Mouse (Mus musculus): ENCODE data around the gene Sgtb.

The Sgtb gene

GRCm38 (mm10) chr13:104109288-104109815 is at the start of gene Sgtb, which contains the start of gene Nln:
Gene Sgtb, plus strand, starts transcription at chr13:104109741.
Gene Nln, minus strand, starts transcription at chr13:104109614.
- peak; percentile 58 to 88 for DNase-seq (ENCODE audit: low spot score in 2 of 2)

- no peak for DNase-seq (ENCODE audit: low spot score in 2 of 2)
Observed at GRCm38 (mm10) chr13:104060231-104060630, 49.3 kb upstream of the Sgtb start.

GRCm38 (mm10) chr13:104061975-104062750 is 47.4 kb upstream of the Sgtb start:
- no peak for DNase-seq (ENCODE audit: low spot score in 2 of 2)

- no peak for DNase-seq (ENCODE audit: low spot score in 2 of 2)
Observed at GRCm38 (mm10) chr13:104063061-104063460, 46.5 kb upstream of the Sgtb start.

GRCm38 (mm10) chr13:104065649-104066347 is 43.7 kb upstream of the Sgtb start:
- DNase-seq (ENCODE audit: low spot score in 2 of 2) = no peak

- DNase-seq (ENCODE audit: low spot score in 2 of 2) = no peak
Observed at GRCm38 (mm10) chr13:104069216-104069615, 40.3 kb upstream of the Sgtb start.

GRCm38 (mm10) chr13:104070703-104071102 is 38.8 kb upstream of the Sgtb start:
- DNase-seq (ENCODE audit: low spot score in 2 of 2) = no peak

GRCm38 (mm10) chr13:104072351-104072750 is 37.2 kb upstream of the Sgtb start:
- DNase-seq (ENCODE audit: low spot score in 2 of 2) = no peak

- no peak for DNase-seq (ENCODE audit: low spot score in 2 of 2)
Observed at GRCm38 (mm10) chr13:104074230-104074629, 35.3 kb upstream of the Sgtb start.

- no peak for DNase-seq (ENCODE audit: low spot score in 2 of 2)
Observed at GRCm38 (mm10) chr13:104074731-104075130, 34.8 kb upstream of the Sgtb start.

- DNase-seq (ENCODE audit: low spot score in 2 of 2) = no peak
Observed at GRCm38 (mm10) chr13:104076993-104077392, 32.5 kb upstream of the Sgtb start.

- DNase-seq (ENCODE audit: low spot score in 2 of 2) = no peak
Observed at GRCm38 (mm10) chr13:104082504-104082903, 27.0 kb upstream of the Sgtb start.

GRCm38 (mm10) chr13:104084600-104084999 is 24.9 kb upstream of the Sgtb start:
- DNase-seq (ENCODE audit: low spot score in 2 of 2) = no peak

- peak in 1 of 2 experiments; percentile 46 for DNase-seq (ENCODE audit: low spot score in 2 of 2)
Observed at GRCm38 (mm10) chr13:104089387-104089786, 20.2 kb upstream of the Sgtb start.

GRCm38 (mm10) chr13:104091734-104092133 is 17.8 kb upstream of the Sgtb start:
- DNase-seq (ENCODE audit: low spot score in 2 of 2) = no peak

GRCm38 (mm10) chr13:104094531-104095385 is 14.8 kb upstream of the Sgtb start:
- DNase-seq (ENCODE audit: low spot score in 2 of 2) = no peak

GRCm38 (mm10) chr13:104095955-104096354 is 13.6 kb upstream of the Sgtb start:
- no peak for DNase-seq (ENCODE audit: low spot score in 2 of 2)

GRCm38 (mm10) chr13:104097190-104097589 is 12.4 kb upstream of the Sgtb start:
- DNase-seq (ENCODE audit: low spot score in 2 of 2) = no peak

- no peak for DNase-seq (ENCODE audit: low spot score in 2 of 2)
Observed at GRCm38 (mm10) chr13:104100416-104100815, 9.1 kb upstream of the Sgtb start.

GRCm38 (mm10) chr13:104101606-104102235 is 7.8 kb upstream of the Sgtb start:
- DNase-seq (ENCODE audit: low spot score in 2 of 2) = no peak

- no peak for DNase-seq (ENCODE audit: low spot score in 2 of 2)
Observed at GRCm38 (mm10) chr13:104108651-104109287, 772 bp upstream of the Sgtb start.
